Mouse (Mus musculus): ENCODE results near the gene Ckm. TPM values are rescaled to one million over a fixed set of nuclear protein-coding genes. Genes with fewer than 3 reads are reported as not detected.

The Ckm gene
- total RNA-seq, 2 experiments from 2014 or later = 103 to 234 TPM

GRCm38 (mm10) chr7:19464367-19465307, 60.1 kb downstream of the Ckm start:
- no peak for DNase-seq (ENCODE audit: low spot score in 2 of 2)

- no peak for DNase-seq (ENCODE audit: low spot score in 2 of 2)
Measured at GRCm38 (mm10) chr7:19466602-19467145, 62.1 kb downstream of the Ckm start.

- no peak for DNase-seq (ENCODE audit: low spot score in 2 of 2)
Measured at GRCm38 (mm10) chr7:19467638-19468037, 63.1 kb downstream of the Ckm start.

- DNase-seq (ENCODE audit: low spot score in 2 of 2) = no peak
Measured at GRCm38 (mm10) chr7:19468279-19468678, 63.7 kb downstream of the Ckm start.

- no peak for DNase-seq (ENCODE audit: low spot score in 2 of 2)
Measured at GRCm38 (mm10) chr7:19469404-19469803, 64.8 kb downstream of the Ckm start.

- no peak for DNase-seq (ENCODE audit: low spot score in 2 of 2)
Measured at GRCm38 (mm10) chr7:19470308-19470707, 65.7 kb downstream of the Ckm start.

- DNase-seq (ENCODE audit: low spot score in 2 of 2) = no peak
Measured at GRCm38 (mm10) chr7:19472403-19472802, 67.8 kb downstream of the Ckm start.

Small RNAs within 50 kb of the gene (microRNA-seq; reads per million reads assigned to microRNA genes)
- gene Mir343 = not detected

Other genes with a start within 250 kb of the Ckm start
- gene Gipr, start 238.6 kb upstream of the Ckm start, total RNA-seq (2021) = 1 to 10 TPM; 1.9 to 2.5 TPM
- 10 to 100 TPM; 44.8 to 46.7 TPM for gene Eml2, start 228.4 kb upstream of the Ckm start, total RNA-seq (2021)
- 1 to 10 TPM; 4.5 to 4.8 TPM for gene Gpr4, start 192.2 kb upstream of the Ckm start, total RNA-seq (2021)
- gene Opa3, start 176.4 kb upstream of the Ckm start, total RNA-seq (2021) = 10 to 100 TPM; 23.6 to 24.1 TPM
- 10 to 100 TPM; 83.7 to 89.3 TPM for gene Vasp, start 133.0 kb upstream of the Ckm start, total RNA-seq (2021)
- gene Ppm1n, start 124.7 kb upstream of the Ckm start, total RNA-seq (2021) = under 1 TPM in 1 of 2 experiments, not detected in 1; 0.39 TPM
- gene Rtn2, start 122.2 kb upstream of the Ckm start, total RNA-seq (2021) = 10 to 100 TPM; 19.3 to 28.8 TPM
- gene Fosb, start 94.7 kb upstream of the Ckm start, total RNA-seq (2021) = under 1 TPM; 0.85 to 0.98 TPM
- 10 to 100 TPM; 38.6 to 45.2 TPM for gene Ercc1, start 60.0 kb upstream of the Ckm start, total RNA-seq (2021)
- 10 to 100 TPM; 14.1 to 16.1 TPM for gene Cd3eap, start 45.3 kb upstream of the Ckm start, total RNA-seq (2021)
- gene Ppp1r13l, start 45.0 kb upstream of the Ckm start, total RNA-seq (2021) = 1 to 10 TPM; 9.1 to 9.6 TPM
- 10 to 100 TPM; 39.6 to 41.6 TPM for gene Ercc2, start 22.8 kb upstream of the Ckm start, total RNA-seq (2021)
- gene Klc3, start 672 bp upstream of the Ckm start, total RNA-seq (2021) = 1 to 10 TPM; 2.6 to 3.9 TPM
- 10 to 100 TPM; 47.7 to 51.6 TPM for gene Mark4, start 54.0 kb downstream of the Ckm start, total RNA-seq (2021)
- 10 to 100 TPM; 26.7 to 28.7 TPM for gene Exoc3l2, start 58.6 kb downstream of the Ckm start, total RNA-seq (2021)
- 1 to 10 TPM; 7.7 to 8.1 TPM for gene Bloc1s3, start 103.6 kb downstream of the Ckm start, total RNA-seq (2021)
- 10 to 100 TPM; 67.0 to 76.7 TPM for gene Trappc6a, start 103.6 kb downstream of the Ckm start, total RNA-seq (2021)
- under 1 TPM; 0.17 to 0.28 TPM for gene Nkpd1, start 113.1 kb downstream of the Ckm start, total RNA-seq (2021)
- gene Ppp1r37, start 158.3 kb downstream of the Ckm start, total RNA-seq (2021) = 10 to 100 TPM; 66.7 to 67.1 TPM
- under 1 TPM; 0.25 to 0.39 TPM for gene Zfp296, start 172.5 kb downstream of the Ckm start, total RNA-seq (2021)
- gene Gemin7, start 172.8 kb downstream of the Ckm start, total RNA-seq (2021) = 10 to 100 TPM; 67.0 to 68.8 TPM
- 10 to 100 TPM; 74.3 to 79.6 TPM for gene Clasrp, start 199.7 kb downstream of the Ckm start, total RNA-seq (2021)
- gene Relb, start 224.7 kb downstream of the Ckm start, total RNA-seq (2021) = 10 to 100 TPM; 22.3 to 23.8 TPM

All from adrenal gland, postnatal 4 days (tissue).